Mouse (Mus musculus): Measurements from ENCODE around the gene Lmtk3.

DNA sequence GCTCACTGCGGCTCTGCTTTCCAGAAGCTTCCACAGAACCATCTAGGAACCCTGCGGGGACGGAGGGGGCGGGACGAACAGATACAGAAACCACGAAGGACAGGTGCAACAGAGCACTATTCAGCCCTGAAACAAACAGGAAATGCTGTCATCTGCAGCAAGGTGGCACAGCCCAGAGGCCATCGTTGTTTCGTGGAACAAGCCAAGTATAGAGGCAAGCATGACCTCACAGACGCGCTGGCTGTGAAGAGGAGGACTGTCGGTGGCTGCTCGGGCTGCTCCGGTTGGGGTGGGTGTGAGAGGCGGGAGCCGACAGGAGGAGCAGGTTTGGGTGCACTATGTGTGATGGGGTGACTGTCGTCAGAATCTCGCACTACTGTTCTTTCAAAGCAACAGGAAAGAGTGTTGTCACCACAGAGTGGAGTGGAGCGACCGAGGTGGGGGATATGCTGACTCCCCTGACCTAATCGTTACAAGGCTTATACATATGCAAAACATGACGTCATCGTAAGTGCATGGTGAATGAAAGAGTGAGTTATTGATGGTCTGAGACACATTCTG lies 4.4 kb upstream of the Lmtk3 start:
- TF ChIP-seq CTCF (IDR thresholded peaks at IDR 0.05; ENCODE audit: low read depth): no peak
- no peak for TF ChIP-seq EP300 (IDR thresholded peaks at IDR 0.05; ENCODE audit: low read depth)
